Mouse (Mus musculus): ENCODE data around the gene Otulin.

The Otulin gene

GRCm38 (mm10) chr15:27578918-27579317 is 51.6 kb downstream of the Otulin start:
- DNase-seq (ENCODE audit: low spot score) = no peak

- no peak for DNase-seq (ENCODE audit: low spot score)
These were observed 52.3 kb downstream of the Otulin start for GRCm38 (mm10) chr15:27577915-27578780.

GRCm38 (mm10) chr15:27576886-27577285 is 53.6 kb downstream of the Otulin start:
- no peak for DNase-seq (ENCODE audit: low spot score)

GRCm38 (mm10) chr15:27575932-27576331 is 54.6 kb downstream of the Otulin start:
- no peak for DNase-seq (ENCODE audit: low spot score)

GRCm38 (mm10) chr15:27574992-27575781 is 55.3 kb downstream of the Otulin start:
- no peak for DNase-seq (ENCODE audit: low spot score)

GRCm38 (mm10) chr15:27571179-27571578 is 59.3 kb downstream of the Otulin start:
- no peak for DNase-seq (ENCODE audit: low spot score)

- DNase-seq (ENCODE audit: low spot score) = no peak
These were observed 60.1 kb downstream of the Otulin start for GRCm38 (mm10) chr15:27570385-27570784.

- DNase-seq (ENCODE audit: low spot score) = no peak
These were observed 60.6 kb downstream of the Otulin start for GRCm38 (mm10) chr15:27569924-27570323.

GRCm38 (mm10) chr15:27568371-27568770 is 62.1 kb downstream of the Otulin start:
- DNase-seq (ENCODE audit: low spot score) = no peak

GRCm38 (mm10) chr15:27567356-27567755 is 63.1 kb downstream of the Otulin start:
- no peak for DNase-seq (ENCODE audit: low spot score)

- no peak for DNase-seq (ENCODE audit: low spot score)
These were observed 64.8 kb downstream of the Otulin start for GRCm38 (mm10) chr15:27565626-27566185.

- peak; percentile 18 for DNase-seq (ENCODE audit: low spot score)
These were observed 66.1 kb downstream of the Otulin start for GRCm38 (mm10) chr15:27564106-27565100.

- no peak for DNase-seq (ENCODE audit: low spot score)
These were observed 70.2 kb downstream of the Otulin start for GRCm38 (mm10) chr15:27560315-27560714.

- DNase-seq (ENCODE audit: low spot score) = no peak
These were observed 71.9 kb downstream of the Otulin start for GRCm38 (mm10) chr15:27558456-27559147.

GRCm38 (mm10) chr15:27553554-27553953 is 76.9 kb downstream of the Otulin start:
- no peak for DNase-seq (ENCODE audit: low spot score)

- DNase-seq (ENCODE audit: low spot score) = no peak
These were observed 78.3 kb downstream of the Otulin start for GRCm38 (mm10) chr15:27552129-27552700.

- no peak for DNase-seq (ENCODE audit: low spot score)
These were observed 79.1 kb downstream of the Otulin start for GRCm38 (mm10) chr15:27551117-27552114.

- no peak for DNase-seq (ENCODE audit: low spot score)
These were observed 80.0 kb downstream of the Otulin start for GRCm38 (mm10) chr15:27550358-27550992.

- DNase-seq (ENCODE audit: low spot score) = no peak
These were observed 80.6 kb downstream of the Otulin start for GRCm38 (mm10) chr15:27549878-27550277.

Measured in testis, postnatal 14 days (tissue).